Mouse (Mus musculus) liver, embryonic 12.5 days (tissue): Measurements from ENCODE around the gene U2af1l4. TPM values are rescaled to one million over a fixed set of nuclear protein-coding genes. Genes with fewer than 3 reads are reported as not detected.

Experiments used
- ATAC-seq: fragments of 200-750 bp; cut with Nextera tagmentation; 2 replicates; pipeline ENCODE4 v1.8.0; 2017; ENCODE audit warnings: moderate number of reproducible peaks, mild to moderate bottlenecking, moderate library complexity
- H3K27ac ChIP-seq: fragments of 300-500 bp; sonication (generic); 2 replicates; pipeline ENCODE4 v1.5.1; 2016; ENCODE audit warnings: mild to moderate bottlenecking
- H3K27me3 ChIP-seq: fragments of 300-500 bp; sonication (generic); replicated peaks from 2 replicates; pipeline ENCODE4 v1.6.1; 2016; ENCODE audit warnings: mild to moderate bottlenecking, moderate library complexity
- H3K36me3 ChIP-seq: fragments of 300-500 bp; sonication (generic); 2 replicates; pipeline ENCODE4 v1.6.1; 2016; ENCODE audit warnings: mild to moderate bottlenecking, moderate library complexity
- H3K4me1 ChIP-seq: fragments of 300-500 bp; sonication (generic); 2 replicates; pipeline ENCODE4 v1.6.1; 2016
- H3K4me2 ChIP-seq: fragments of 300-500 bp; sonication (generic); 2 replicates; pipeline ENCODE4 v1.6.1; 2016; ENCODE audit warnings: mild to moderate bottlenecking, moderate library complexity
- H3K4me3 ChIP-seq: fragments of 300-500 bp; sonication (generic); 2 replicates; pipeline ENCODE4 v1.5.1; 2016; ENCODE audit warnings: mild to moderate bottlenecking, moderate library complexity
- H3K9ac ChIP-seq: fragments of 300-500 bp; sonication (generic); 2 replicates; pipeline ENCODE4 v1.6.1; 2016; ENCODE audit warnings: mild to moderate bottlenecking, moderate library complexity
- H3K9me3 ChIP-seq: fragments of 300-500 bp; sonication (generic); replicated peaks from 2 replicates; pipeline ENCODE4 v1.6.1; 2016; ENCODE audit warnings: mild to moderate bottlenecking, moderate library complexity
- WGBS: fragments of 180-500 bp; shearing (Covaris S2); methylation state at CpG from one replicate; pipeline ENCODE4 v1.1.7; 2016; ENCODE audit not compliant: insufficient replicate concordance; 5-methylcytosine and 5-hydroxymethylcytosine counted together
- polyA plus RNA-seq: library from polyadenylated mRNA; unstranded; fragments of >200 nt; fragmentation: Nextera tagmentation; extraction: Ambion mirVana; gene quantifications from 2 replicates; pipeline ENCODE4 v1.2.1, GENCODE M21; 2016

Gene U2af1l4
- polyA plus RNA-seq: 51.9 and 55.1 TPM in 2 replicates

DNA sequence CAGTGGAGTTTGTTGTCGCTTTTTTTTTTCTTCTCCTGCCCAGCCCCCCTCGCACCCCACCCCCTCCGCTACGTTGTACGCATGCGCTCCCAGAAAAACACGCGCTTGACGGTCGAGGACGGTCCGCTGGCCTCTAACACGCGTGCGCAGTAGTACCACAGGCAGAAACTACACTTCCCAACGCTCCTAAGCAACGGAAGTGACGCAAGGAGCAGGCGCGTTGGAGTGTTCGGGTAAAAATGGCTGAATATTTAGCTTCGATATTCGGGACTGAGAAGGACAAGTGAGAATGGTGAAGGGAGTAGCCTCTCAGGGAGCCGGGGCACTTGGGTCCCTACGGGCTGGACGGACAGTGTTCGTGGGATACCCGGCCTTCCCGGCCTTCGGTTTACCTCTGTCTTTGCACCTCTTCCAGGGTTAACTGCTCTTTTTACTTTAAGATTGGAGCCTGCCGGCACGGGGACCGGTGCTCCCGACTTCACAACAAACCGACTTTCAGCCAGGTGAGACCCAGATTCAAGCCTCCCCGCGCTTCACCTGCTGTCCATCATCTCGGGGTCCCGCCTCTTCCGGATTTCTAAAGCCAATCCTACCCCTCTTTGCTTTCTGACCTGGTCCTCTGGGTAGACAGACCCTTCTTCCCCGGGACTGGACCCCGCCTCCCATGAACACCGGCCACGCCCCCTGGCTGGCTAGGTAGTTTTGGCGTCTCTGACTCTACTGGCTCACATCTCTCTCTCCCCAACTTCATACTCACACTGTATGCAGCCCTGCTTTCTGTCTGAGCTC, at the start of gene U2af1l4, which contains the start of the genes Gm49396 and Psenen:
Gene U2af1l4 (plus strand): TSS at position 185 of the 789 bp plus-strand sequence.
Gene Gm49396 (plus strand): TSS at position 228 of the 789 bp plus-strand sequence.
Gene Psenen (minus strand): TSS at position 511 of the 789 bp plus-strand sequence.
- Histone ChIP-seq H3K4me1 (peaks cover 40% of the 10 kb centered on the region), H3K27me3 (no peaks in the 10 kb centered on the region), H3K9ac (peak within 1 kb of the TSS; percentile 79), H3K27ac (peak within 1 kb of the TSS; percentile 96), H3K9me3 (no peaks in the 10 kb centered on the region), H3K4me3 (peak within 1 kb of the TSS; percentile 83), H3K4me2 (peak within 1 kb of the TSS; percentile 82), H3K36me3 (peaks cover 43% of the 10 kb centered on the region)
- ATAC-seq: peak; percentile 83
- under 1% methylated on average over 45 of the region's 45 CpGs for WGBS

DNA sequence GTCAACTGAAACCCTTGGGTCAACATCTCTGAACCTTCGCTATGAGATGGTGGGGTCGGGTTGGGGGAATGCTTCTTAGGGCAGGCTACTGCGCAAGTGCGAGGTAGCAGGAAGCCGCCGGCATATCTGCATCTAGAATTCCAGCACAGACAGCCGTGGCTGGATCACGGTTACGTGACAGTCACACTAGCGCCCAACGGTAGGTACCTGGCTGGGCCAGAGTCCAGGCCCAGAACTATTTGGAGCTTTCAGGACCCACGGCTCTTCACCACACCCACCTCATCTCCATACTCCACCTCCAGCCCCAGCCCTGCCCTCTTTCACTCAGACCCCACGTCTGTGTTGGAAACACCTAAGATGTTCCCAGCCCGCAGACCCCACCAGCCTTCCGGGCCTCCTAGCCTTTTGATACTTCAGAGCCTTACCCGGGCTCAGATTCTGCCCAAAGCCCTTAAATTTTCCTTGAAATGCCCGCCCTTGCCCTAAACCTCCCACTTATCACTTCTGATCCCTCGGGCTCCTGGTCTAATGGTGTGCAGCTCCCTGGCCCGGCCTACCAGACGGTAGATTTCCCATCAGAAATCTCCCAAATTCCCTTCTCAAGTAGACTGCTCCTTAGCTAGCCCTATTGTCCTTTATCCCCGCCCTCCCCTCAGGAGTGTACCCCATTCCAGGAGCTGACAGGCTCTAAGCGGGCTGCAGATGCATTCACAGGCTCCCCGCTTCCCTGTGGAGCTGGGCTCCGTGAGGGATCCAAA, 47.9 kb upstream of the U2af1l4 start:
- no peak overlapping the region for H3K9ac ChIP-seq
- no peaks in the 10 kb centered on the region for H3K4me1 ChIP-seq
- H3K9me3 ChIP-seq: no peaks in the 10 kb centered on the region
- H3K4me3 ChIP-seq: no peak overlapping the region
- no peak overlapping the region for H3K4me2 ChIP-seq
- no peaks in the 10 kb centered on the region for H3K36me3 ChIP-seq
- no peak for ATAC-seq
- no peak overlapping the region for H3K27ac ChIP-seq
- 53% methylated on average over 24 of the region's 24 CpGs for WGBS
- H3K27me3 ChIP-seq: 0 out of 2 replicates have a peak, but pooled peaks cover 8% of the 10 kb centered on the region

DNA sequence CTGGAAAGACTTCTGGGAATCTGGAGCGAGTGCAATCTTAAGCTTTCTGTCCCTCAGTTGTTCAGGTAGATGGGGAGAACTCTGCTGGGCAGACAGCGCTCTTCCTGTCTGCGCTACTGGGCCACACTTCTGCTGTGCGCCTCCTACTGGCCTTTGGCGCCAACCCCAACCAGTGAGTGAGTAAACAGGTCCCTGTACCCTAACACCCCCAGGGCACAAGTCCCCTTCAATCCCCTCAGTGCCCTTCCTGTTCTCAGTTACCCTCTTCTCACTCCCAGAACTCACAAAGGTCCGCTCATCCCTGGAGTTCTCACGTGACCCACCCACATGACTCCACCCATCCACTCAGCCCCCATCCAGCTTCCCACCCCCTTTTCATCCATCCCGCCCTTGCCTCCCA, 44.8 kb upstream of the U2af1l4 start:
- WGBS: 35% methylated on average over 8 of the region's 8 CpGs
- ATAC-seq: no peak
- Histone ChIP-seq H3K27ac (no peak overlapping the region), H3K36me3 (peaks cover 2% of the 10 kb centered on the region), H3K27me3 (0 out of 2 replicates have a peak, but pooled peaks cover 7% of the 10 kb centered on the region), H3K4me2 (no peak overlapping the region), H3K9me3 (no peaks in the 10 kb centered on the region), H3K4me1 (no peaks in the 10 kb centered on the region), H3K4me3 (no peak overlapping the region), H3K9ac (no peak overlapping the region)

DNA sequence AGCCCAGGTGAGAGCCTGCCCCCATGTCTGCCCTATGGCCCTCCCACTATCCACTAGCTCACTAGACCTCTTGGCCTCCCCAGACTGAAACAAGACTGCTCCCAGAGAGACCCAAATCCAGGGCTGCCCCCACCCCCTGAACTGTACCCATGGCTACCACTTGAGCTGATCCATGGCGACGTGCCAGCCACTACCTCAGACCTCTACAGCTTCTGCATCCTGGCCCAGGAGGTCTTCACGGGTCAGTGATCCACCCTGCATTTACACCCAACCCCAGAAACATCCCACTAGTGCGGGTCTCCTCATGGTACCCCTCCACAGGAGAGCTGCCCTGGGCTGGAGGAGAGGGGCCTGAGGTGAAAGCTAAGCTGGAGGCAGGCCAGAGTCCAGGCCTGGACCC, 42.7 kb upstream of the U2af1l4 start:
- H3K27me3 ChIP-seq: 0 out of 2 replicates have a peak, but pooled peaks cover 3% of the 10 kb centered on the region
- H3K4me1 ChIP-seq: no peaks in the 10 kb centered on the region
- H3K27ac ChIP-seq: no peak overlapping the region
- peaks cover 21% of the 10 kb centered on the region for H3K36me3 ChIP-seq
- ATAC-seq: no peak
- WGBS: 57% methylated on average over 4 of the region's 4 CpGs
- no peak overlapping the region for H3K9ac ChIP-seq
- no peak overlapping the region for H3K4me3 ChIP-seq
- H3K4me2 ChIP-seq: no peak overlapping the region
- no peaks in the 10 kb centered on the region for H3K9me3 ChIP-seq

DNA sequence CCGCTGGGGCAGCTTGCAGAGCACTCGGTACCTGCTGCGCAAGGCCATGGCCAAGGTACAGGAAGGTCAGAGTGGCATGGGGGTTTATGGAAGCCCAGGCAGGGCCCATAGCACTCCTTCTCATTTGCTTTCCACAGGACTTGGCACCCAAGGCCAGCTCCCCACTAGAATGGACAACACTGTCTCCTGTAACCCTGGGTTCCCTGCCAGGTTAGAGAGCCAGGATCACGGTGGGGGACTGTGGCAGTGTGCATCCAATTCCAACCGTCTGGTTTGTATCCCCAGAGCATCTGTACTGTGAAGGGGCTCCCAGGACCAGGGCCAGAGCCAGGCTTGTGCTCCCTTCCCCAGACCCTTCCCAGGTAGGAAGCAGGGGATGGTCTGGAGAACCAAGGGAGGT, 42.2 kb upstream of the U2af1l4 start:
- Histone ChIP-seq H3K27me3 (0 out of 2 replicates have a peak, but pooled peaks cover 3% of the 10 kb centered on the region), H3K4me2 (no peak overlapping the region), H3K27ac (no peak overlapping the region), H3K4me3 (no peak overlapping the region), H3K9ac (no peak overlapping the region), H3K4me1 (0 out of 2 replicates have a peak, but pooled peaks cover under 1% of the 10 kb centered on the region), H3K9me3 (no peaks in the 10 kb centered on the region), H3K36me3 (peaks cover 26% of the 10 kb centered on the region)
- WGBS: 72% methylated on average over 5 of the region's 5 CpGs
- ATAC-seq: no peak

DNA sequence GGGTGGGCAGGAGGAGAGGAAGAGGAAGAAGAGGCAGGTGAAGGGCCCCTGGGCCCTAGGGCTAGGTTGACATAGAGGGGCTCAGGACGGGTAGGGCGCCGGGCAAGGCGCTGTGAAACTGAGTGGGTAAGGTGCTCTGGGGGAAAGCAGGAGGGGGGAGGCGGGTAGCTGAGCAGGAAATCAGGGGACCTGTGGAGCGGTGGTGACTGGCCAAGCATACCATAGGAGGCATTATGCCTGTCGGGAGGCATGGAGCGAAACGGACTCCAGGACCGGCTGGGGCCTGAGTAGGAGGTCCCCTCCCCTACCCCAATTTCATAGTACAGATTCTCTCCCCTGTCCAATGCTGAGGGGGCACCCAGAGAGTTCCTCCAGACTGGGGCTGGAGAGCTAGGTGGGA, 40.2 kb upstream of the U2af1l4 start:
- Histone ChIP-seq H3K4me3 (no peak overlapping the region), H3K9me3 (no peaks in the 10 kb centered on the region), H3K27me3 (0 out of 2 replicates have a peak, but pooled peaks cover 3% of the 10 kb centered on the region), H3K4me1 (peaks cover 6% of the 10 kb centered on the region; the same call in 1 of the 2 replicates), H3K27ac (no peak overlapping the region), H3K36me3 (peaks cover 46% of the 10 kb centered on the region), H3K4me2 (no peak overlapping the region), H3K9ac (no peak overlapping the region)
- 85% methylated on average over 10 of the region's 10 CpGs for WGBS
- no peak for ATAC-seq

DNA sequence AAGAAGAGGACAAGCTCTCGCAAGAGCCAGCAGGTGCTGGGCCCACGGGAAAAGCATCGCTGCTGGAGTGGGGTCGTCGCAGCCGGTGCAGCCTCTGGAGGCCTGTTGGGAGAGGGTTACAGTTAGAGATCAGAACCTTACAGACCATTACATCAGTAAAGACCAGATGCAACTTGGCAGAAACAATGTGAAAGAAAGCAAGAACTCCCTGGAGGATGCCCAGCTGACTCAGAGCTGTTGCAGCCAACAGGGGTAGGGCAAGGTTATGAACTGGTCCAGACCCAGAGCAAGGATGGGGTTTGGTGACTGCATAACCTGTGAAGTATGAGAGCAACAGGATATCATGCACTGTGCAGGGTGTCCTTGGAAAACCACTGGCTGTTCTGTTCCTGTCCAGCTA, 38.6 kb upstream of the U2af1l4 start:
- H3K4me2 ChIP-seq: no peak overlapping the region
- no peak overlapping the region for H3K9ac ChIP-seq
- no peak overlapping the region for H3K4me3 ChIP-seq
- no peak for ATAC-seq
- WGBS: 80% methylated on average over 6 of the region's 6 CpGs
- H3K9me3 ChIP-seq: no peaks in the 10 kb centered on the region
- H3K27me3 ChIP-seq: 0 out of 2 replicates have a peak, but pooled peaks cover 3% of the 10 kb centered on the region
- H3K36me3 ChIP-seq: peaks cover 62% of the 10 kb centered on the region
- no peak overlapping the region for H3K27ac ChIP-seq
- peaks cover 6% of the 10 kb centered on the region; the same call in 1 of the 2 replicates for H3K4me1 ChIP-seq

DNA sequence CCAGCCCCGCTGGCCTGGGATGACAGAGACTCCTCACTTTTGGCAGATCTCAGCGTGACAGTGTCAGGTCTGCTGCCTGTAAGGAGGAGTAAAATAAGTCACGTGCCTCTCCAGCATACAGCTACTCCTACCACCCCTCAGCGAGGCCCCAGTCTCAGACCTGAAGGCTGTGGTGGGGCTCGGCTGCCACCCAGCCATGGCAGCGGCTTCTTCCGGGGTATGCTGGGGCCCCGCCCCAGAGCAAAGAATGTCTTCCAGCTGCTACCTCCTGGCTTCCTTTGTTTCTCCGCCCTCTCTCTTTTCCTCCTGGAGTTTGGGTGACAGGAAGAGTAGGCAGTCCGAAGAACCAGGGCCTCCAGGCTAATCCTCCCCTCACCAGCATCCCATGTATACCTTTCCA, 37.1 kb upstream of the U2af1l4 start:
- Histone ChIP-seq H3K4me2 (no peak overlapping the region), H3K9ac (no peak overlapping the region), H3K4me3 (no peak overlapping the region), H3K36me3 (peaks cover 77% of the 10 kb centered on the region), H3K4me1 (peaks cover 6% of the 10 kb centered on the region; the same call in 1 of the 2 replicates), H3K9me3 (no peaks in the 10 kb centered on the region), H3K27ac (no peak overlapping the region), H3K27me3 (no peaks in the 10 kb centered on the region)
- ATAC-seq: no peak
- WGBS: 48% methylated on average over 10 of the region's 10 CpGs

DNA sequence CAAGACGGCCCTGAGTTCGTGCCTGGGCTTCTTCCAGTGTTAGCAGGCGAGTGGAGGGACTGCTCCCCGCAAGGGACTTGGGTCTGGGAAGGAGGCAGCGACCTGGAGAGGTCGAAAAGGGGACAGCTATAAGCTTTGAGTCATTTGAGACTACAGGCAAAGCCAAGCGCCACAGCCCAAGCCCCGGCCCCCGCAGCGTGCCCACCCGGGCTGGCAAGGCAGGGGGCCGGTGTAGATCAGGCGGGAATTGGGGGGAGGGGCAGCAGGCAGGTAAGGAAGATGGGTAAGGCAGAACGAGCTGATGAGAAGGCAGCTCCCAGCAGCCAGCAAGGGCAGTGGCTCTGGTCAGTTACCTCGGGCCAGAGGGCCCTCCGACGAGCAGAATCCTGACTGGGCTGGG, 36.7 kb upstream of the U2af1l4 start:
- H3K9ac ChIP-seq: no peak overlapping the region
- ATAC-seq: no peak

DNA sequence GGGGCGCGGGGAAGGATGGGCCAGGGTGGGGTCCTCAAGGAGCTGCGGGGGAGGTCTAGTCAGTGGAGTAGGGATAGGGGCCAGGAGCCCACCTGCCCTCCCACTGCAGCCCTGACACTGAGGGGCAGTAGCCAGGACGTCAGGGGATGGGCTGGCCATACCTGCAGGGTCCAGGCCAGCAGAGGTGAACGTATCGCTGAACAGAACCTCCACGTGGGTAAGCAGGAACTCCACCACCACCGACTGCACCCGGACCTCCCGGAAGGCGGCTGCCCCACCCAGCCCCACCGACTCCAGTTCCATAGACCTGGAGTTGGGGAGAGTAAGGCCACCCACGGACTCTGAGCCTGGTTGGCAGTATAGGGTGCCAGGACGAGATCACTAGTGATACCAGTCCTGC, 36.1 kb upstream of the U2af1l4 start:
- no peak overlapping the region for H3K4me2 ChIP-seq
- no peak overlapping the region for H3K4me3 ChIP-seq
- H3K4me1 ChIP-seq: peaks cover 16% of the 10 kb centered on the region
- no peak overlapping the region for H3K27ac ChIP-seq
- H3K9me3 ChIP-seq: no peaks in the 10 kb centered on the region
- 78% methylated on average over 14 of the region's 14 CpGs for WGBS
- peaks cover 87% of the 10 kb centered on the region for H3K36me3 ChIP-seq
- H3K9ac ChIP-seq: no peak overlapping the region
- ATAC-seq: no peak
- no peaks in the 10 kb centered on the region for H3K27me3 ChIP-seq

More for the DNA sequence above, 36.7 kb upstream of the U2af1l4 start:
- H3K9me3 ChIP-seq: no peaks in the 10 kb centered on the region
- peaks cover 10% of the 10 kb centered on the region for H3K4me1 ChIP-seq
- H3K27ac ChIP-seq: no peak overlapping the region
- no peak overlapping the region; the same call in 1 of the 2 replicates for H3K4me2 ChIP-seq
- H3K4me3 ChIP-seq: no peak overlapping the region
- 54% methylated on average over 17 of the region's 17 CpGs for WGBS
- no peaks in the 10 kb centered on the region for H3K27me3 ChIP-seq
- peaks cover 81% of the 10 kb centered on the region for H3K36me3 ChIP-seq

DNA sequence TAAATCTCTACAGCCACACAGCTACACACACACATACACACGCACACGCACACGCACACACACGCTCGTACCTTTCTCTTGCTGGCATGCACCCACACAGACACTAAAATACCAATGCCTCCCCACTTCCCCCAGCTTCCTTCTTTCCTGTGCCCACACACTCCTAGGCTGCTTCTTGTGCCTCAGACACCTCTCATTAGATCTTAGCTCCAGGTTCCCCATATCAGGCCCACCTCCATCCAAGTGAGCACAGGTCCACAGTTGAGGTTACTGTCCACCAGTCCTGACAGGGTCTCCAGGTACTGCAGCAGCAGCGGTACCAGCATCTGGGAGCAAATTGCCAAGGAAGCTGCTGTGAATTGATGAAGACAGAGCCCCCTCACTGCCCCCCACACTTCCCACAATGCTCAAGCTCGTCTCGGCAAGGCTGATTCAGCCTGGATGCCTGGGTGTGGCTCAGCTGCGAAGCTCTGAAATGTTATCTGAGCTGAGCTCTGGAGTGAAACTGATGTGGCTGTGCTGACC, 31.7 kb upstream of the U2af1l4 start:
- Histone ChIP-seq H3K4me1 (peaks cover 44% of the 10 kb centered on the region), H3K27ac (no peak overlapping the region), H3K4me2 (no peak overlapping the region), H3K4me3 (no peak overlapping the region), H3K36me3 (peaks cover 65% of the 10 kb centered on the region), H3K9me3 (no peaks in the 10 kb centered on the region), H3K9ac (no peak overlapping the region), H3K27me3 (no peaks in the 10 kb centered on the region)
- WGBS: 73% methylated on average over 9 of the region's 9 CpGs
- no peak for ATAC-seq
